Comparison of ENCODE assay signal across 12 mouse cellular contexts in genomic region chr8:122321455-122321921, GRCm38 (mm10). TPM values are rescaled to one million over a fixed set of nuclear protein-coding genes. Genes with fewer than 3 reads are reported as not detected.
A peak's percentile ranks its signal among the peaks of the same experiment; 100 is the strongest.
DNase-seq lines count a peak whose midpoint lies in the region; ATAC-seq and TF ChIP-seq lines count a peak whose summit lies in the region.
"Had no signal": no experiment of that assay in that cellular context is flagged by ENCODE, and none has a peak within 500 bp of the region (broad histone marks: within the 10 kb centered on the region; RNA-seq: fewer than 3 reads in every experiment).

No protein-coding gene starts in this region.

- H3K9ac ChIP-seq in kidney, embryonic 15.5 days = no peak overlapping the region
- peak overlapping the region; percentile 56; the same call in 1 of the 2 replicates for H3K9ac ChIP-seq in intestine, embryonic 16.5 days (ENCODE audit: low read depth, low read length)
- H3K9ac ChIP-seq: embryonic facial prominence, embryonic 13.5 days had no signal

- H3K9me3 ChIP-seq in kidney, embryonic 15.5 days (replicated peaks) = no peaks in the 10 kb centered on the region
- H3K9me3 ChIP-seq in intestine, embryonic 16.5 days (ENCODE audit: control insufficient read depth, low read length) = no peaks in the 10 kb centered on the region
- H3K9me3 ChIP-seq: embryonic facial prominence, embryonic 13.5 days had no signal

- no peak overlapping the region for H3K4me2 ChIP-seq in kidney, embryonic 15.5 days
- no peak overlapping the region for H3K4me2 ChIP-seq in intestine, embryonic 16.5 days (ENCODE audit: low read depth, low read length)
- H3K4me2 ChIP-seq: embryonic facial prominence, embryonic 13.5 days had no signal

- H3K4me1 ChIP-seq in kidney, embryonic 15.5 days = peaks cover 76% of the 10 kb centered on the region
- peaks cover 86% of the 10 kb centered on the region for H3K4me1 ChIP-seq in intestine, embryonic 16.5 days (ENCODE audit: control insufficient read depth, insufficient read depth, low read length)
- H3K4me1 ChIP-seq in small intestine, adult 2 months (ENCODE audit: control insufficient read depth, insufficient read depth, insufficient read length, low read length) = peaks cover 70% of the 10 kb centered on the region

- no peak for TF ChIP-seq CTCF in small intestine, adult 2 months (IDR thresholded peaks at IDR 0.05; ENCODE audit: extremely low read depth, insufficient read length, insufficient replicate concordance, low read depth, low read length)

- no peak overlapping the region for H3K4me3 ChIP-seq in kidney, embryonic 15.5 days (replicated peaks)
- no peak overlapping the region for H3K4me3 ChIP-seq in intestine, embryonic 16.5 days (ENCODE audit: low read length)
- H3K4me3 ChIP-seq in small intestine, adult 2 months (ENCODE audit: low read depth, low read length) = no peak overlapping the region
- H3K4me3 ChIP-seq: embryonic facial prominence, embryonic 13.5 days had no signal

- DNase-seq in kidney, adult 8-10 months = no peak
- DNase-seq in c-Kit-positive CD71-negative TER-119-negative erythroid progenitor cells, embryonic 14.5 days (ENCODE audit: low read depth) = peak; percentile 62
- no peak for DNase-seq in testis, postnatal 14 days (ENCODE audit: low spot score)
- DNase-seq in kidney, postnatal 14 days = no peak
- DNase-seq: gastrocnemius, postnatal 14 days; kidney, postnatal 10 days; left cerebral cortex, postnatal 4 days; right cerebral cortex, postnatal 25 days had no signal

- 67% methylated on average over 10 of the region's 10 CpGs for WGBS in kidney, embryonic 15.5 days
- WGBS in intestine, embryonic 16.5 days = 58% methylated on average over 10 of the region's 10 CpGs
- 35% methylated on average over 10 of the region's 10 CpGs for WGBS in small intestine, adult 2 months

- no peak overlapping the region for H3K27ac ChIP-seq in kidney, embryonic 15.5 days
- H3K27ac ChIP-seq in intestine, embryonic 16.5 days (ENCODE audit: low read length) = peak overlapping the region; percentile 92
- peak overlapping the region; percentile 72; the same call in 1 of the 2 replicates for H3K27ac ChIP-seq in small intestine, adult 2 months (ENCODE audit: insufficient read depth, low read depth, low read length)
- H3K27ac ChIP-seq: embryonic facial prominence, embryonic 13.5 days had no signal

- 0 out of 2 replicates have a peak, but pooled peaks cover 7% of the 10 kb centered on the region for H3K36me3 ChIP-seq in kidney, embryonic 15.5 days
- H3K36me3 ChIP-seq in intestine, embryonic 16.5 days (ENCODE audit: control insufficient read depth, insufficient read depth, low read length) = no peaks in the 10 kb centered on the region
- peaks cover 5% of the 10 kb centered on the region; the same call in 1 of the 2 replicates for H3K36me3 ChIP-seq in small intestine, adult 2 months (ENCODE audit: control insufficient read depth, insufficient read depth, low read length)
- H3K36me3 ChIP-seq: embryonic facial prominence, embryonic 13.5 days had no signal

- TF ChIP-seq POLR2A in small intestine, adult 2 months (IDR thresholded peaks at IDR 0.05; ENCODE audit: low read depth, low read length) = no peak

- H3K27me3 ChIP-seq in kidney, embryonic 15.5 days = no peaks in the 10 kb centered on the region
- no peaks in the 10 kb centered on the region for H3K27me3 ChIP-seq in intestine, embryonic 16.5 days (replicated peaks; ENCODE audit: control insufficient read depth, insufficient read depth, low read length)
- H3K27me3 ChIP-seq in small intestine, adult 2 months (ENCODE audit: control insufficient read depth, insufficient read depth, low read length) = no peaks in the 10 kb centered on the region
- H3K27me3 ChIP-seq: embryonic facial prominence, embryonic 13.5 days had no signal

- ATAC-seq in kidney, embryonic 15.5 days (replicated peaks; ENCODE audit: low FRiP score) = peak; percentile 54
- ATAC-seq in intestine, embryonic 16.5 days = peak; percentile 3; the same call in 1 of the 2 replicates

RNA-seq across cellular contexts. Expression of gene Trhr2, which starts 39.1 kb away (rescaled TPM):
- polyA plus RNA-seq in kidney, embryonic 15.5 days (2015; fragmentation: Nextera tagmentation; extraction: Ambion mirVana) = not detected in 2 replicates
- polyA plus RNA-seq in intestine, embryonic 16.5 days (2015; fragmentation: Nextera tagmentation; extraction: Ambion mirVana) = not detected in 2 replicates
- polyA plus RNA-seq in small intestine, adult 2 months (2012; rRNA removed) = 0.09 and 0.13 TPM in 2 replicates

RNA-seq across cellular contexts. Expression of gene Zfpm1, which starts 39.5 kb away (rescaled TPM):
- 2.2 and 2.4 TPM in 2 replicates for polyA plus RNA-seq in kidney, embryonic 15.5 days (2015; fragmentation: Nextera tagmentation; extraction: Ambion mirVana)
- polyA plus RNA-seq in intestine, embryonic 16.5 days (2015; fragmentation: Nextera tagmentation; extraction: Ambion mirVana) = 2.6 and 2.7 TPM in 2 replicates
- 153 and 187 TPM in 2 replicates for polyA plus RNA-seq in small intestine, adult 2 months (2012; rRNA removed)

RNA-seq across cellular contexts. Expression of gene Zc3h18, which starts 54.9 kb away (rescaled TPM):
- 53.2 and 53.9 TPM in 2 replicates for polyA plus RNA-seq in kidney, embryonic 15.5 days (2015; fragmentation: Nextera tagmentation; extraction: Ambion mirVana)
- 40.5 and 43.1 TPM in 2 replicates for polyA plus RNA-seq in intestine, embryonic 16.5 days (2015; fragmentation: Nextera tagmentation; extraction: Ambion mirVana)
- polyA plus RNA-seq in small intestine, adult 2 months (2012; rRNA removed) = 13.6 and 23.3 TPM in 2 replicates

Comparison
In these comparisons a context has a peak if more than half of its experiments do, and no peak if none do; other contexts are left out.
1. RNA of gene Zfpm1, which starts 39.5 kb away (polyA plus RNA-seq): 153 to 187 TPM in small intestine, adult 2 months; 2.6 to 2.7 TPM in intestine, embryonic 16.5 days and 2.2 to 2.4 TPM in kidney, embryonic 15.5 days; every median in the first group is over 10 times any median in the second.